ENCODE assay signal across 16 mouse cellular contexts in genomic region chr14:60392202-60392601, GRCm38 (mm10).
"Had no signal": no experiment of that assay in that cellular context is flagged by ENCODE, and none has a peak within 500 bp of the region (broad histone marks: within the 10 kb centered on the region; RNA-seq: fewer than 3 reads in every experiment).

No protein-coding gene starts in this region.

- H3K9ac ChIP-seq: kidney, embryonic 15.5 days; liver, embryonic 13.5 days had no signal

- H3K4me2 ChIP-seq: kidney, embryonic 15.5 days; liver, embryonic 13.5 days had no signal

- H3K4me3 ChIP-seq: kidney, embryonic 15.5 days; left cerebral cortex, adult 2 months; liver, embryonic 13.5 days had no signal

- DNase-seq: kidney, adult 8-10 months; kidney, postnatal 10 days; kidney, postnatal 36 days; layer of hippocampus, postnatal 36 days; liver, embryonic 13.5 days; lung, adult 2 months; lung, postnatal 14 days; lung, postnatal 4 days; midbrain, embryonic 14.5 days; right cerebral cortex, postnatal 4 days; thymus, adult 2 months; thymus, postnatal 14 days; thymus, postnatal 4 days had no signal

- H3K27ac ChIP-seq: kidney, embryonic 15.5 days; left cerebral cortex, adult 2 months; liver, embryonic 13.5 days; stomach, postnatal 0 days had no signal

- H3K4me1 ChIP-seq: kidney, embryonic 15.5 days; liver, embryonic 13.5 days had no signal

- H3K27me3 ChIP-seq: kidney, embryonic 15.5 days; liver, embryonic 13.5 days had no signal

- H3K9me3 ChIP-seq: kidney, embryonic 15.5 days; liver, embryonic 13.5 days had no signal

- H3K36me3 ChIP-seq: kidney, embryonic 15.5 days; liver, embryonic 13.5 days had no signal
